Mouse (Mus musculus) lung, adult 18-20 months (tissue): ENCODE results near the gene Pigc.

Experiments
- DNase-seq, 2 experiments: peaks; one replicate each; pipeline ENCODE4 v3.0.0; 2022; ENCODE audit warnings: mixed read lengths in 2 of 2

The Pigc gene

GRCm38 (mm10) chr1:161968589-161969407 is at the start of gene Pigc:
TSS of gene Pigc (plus strand) at chr1:161969186.
- DNase-seq: peak; percentile 93 to 96

- DNase-seq: no peak
These were observed 49.4 kb upstream of the Pigc start for GRCm38 (mm10) chr1:161919594-161919993.

- DNase-seq: no peak
These were observed 48.2 kb upstream of the Pigc start for GRCm38 (mm10) chr1:161920475-161921454.

GRCm38 (mm10) chr1:161921928-161922327 is 47.1 kb upstream of the Pigc start:
- DNase-seq: no peak

GRCm38 (mm10) chr1:161924321-161924720 is 44.7 kb upstream of the Pigc start:
- DNase-seq: no peak

GRCm38 (mm10) chr1:161925281-161925805 is 43.6 kb upstream of the Pigc start:
- DNase-seq: peak; percentile 37 to 67

GRCm38 (mm10) chr1:161927976-161928375 is 41.0 kb upstream of the Pigc start:
- DNase-seq: no peak

- no peak for DNase-seq
These were observed 37.7 kb upstream of the Pigc start for GRCm38 (mm10) chr1:161931313-161931712.

- no peak for DNase-seq
These were observed 37.2 kb upstream of the Pigc start for GRCm38 (mm10) chr1:161931817-161932216.

- no peak for DNase-seq
These were observed 36.7 kb upstream of the Pigc start for GRCm38 (mm10) chr1:161932286-161932685.

- no peak for DNase-seq
These were observed 26.9 kb upstream of the Pigc start for GRCm38 (mm10) chr1:161942082-161942481.

- no peak for DNase-seq
These were observed 17.8 kb upstream of the Pigc start for GRCm38 (mm10) chr1:161951009-161951779.

- DNase-seq: no peak
These were observed 16.4 kb upstream of the Pigc start for GRCm38 (mm10) chr1:161952599-161952998.

GRCm38 (mm10) chr1:161955846-161956245 is 13.1 kb upstream of the Pigc start:
- no peak for DNase-seq

GRCm38 (mm10) chr1:161957964-161958950 is 10.7 kb upstream of the Pigc start:
- no peak for DNase-seq

GRCm38 (mm10) chr1:161962465-161963377 is 6.3 kb upstream of the Pigc start:
- no peak for DNase-seq

GRCm38 (mm10) chr1:161967936-161968335 is 1.1 kb upstream of the Pigc start:
- no peak for DNase-seq

- no peak for DNase-seq
These were observed 1.9 kb downstream of the Pigc start for GRCm38 (mm10) chr1:161970874-161971273.

GRCm38 (mm10) chr1:161972233-161972632 is 3.2 kb downstream of the Pigc start:
- no peak for DNase-seq
